Mouse (Mus musculus) testis, adult 2 months (tissue): ENCODE data around the gene Aes. TPM values are rescaled to one million over a fixed set of nuclear protein-coding genes. Genes with fewer than 3 reads are reported as not detected.

Experiments used
- H3K27ac ChIP-seq: fragments of 200-500 bp; 2 replicates; pipeline ENCODE4 v1.5.1; 2012; ENCODE audit warnings: low read depth, low read length; ENCODE audit not compliant: control insufficient read depth, insufficient read depth
- H3K27me3 ChIP-seq: fragments of 200-500 bp; 2 replicates; pipeline ENCODE4 v1.6.1; 2012; ENCODE audit warnings: mild to moderate bottlenecking, low read length, moderate library complexity; ENCODE audit not compliant: control insufficient read depth, insufficient read depth
- H3K36me3 ChIP-seq: fragments of 200-500 bp; 2 replicates; pipeline ENCODE4 v1.6.1; 2012; ENCODE audit warnings: mild to moderate bottlenecking, low read length; ENCODE audit not compliant: control insufficient read depth, insufficient read depth
- H3K4me1 ChIP-seq: fragments of 200-500 bp; 2 replicates; pipeline ENCODE4 v1.6.1; 2012; ENCODE audit warnings: low read length; ENCODE audit not compliant: control insufficient read depth, insufficient read depth
- H3K4me3 ChIP-seq: fragments of 200-500 bp; 2 replicates; pipeline ENCODE4 v1.5.1; 2012; ENCODE audit warnings: low read depth, mild to moderate bottlenecking, low read length, moderate library complexity, mixed read lengths; ENCODE audit not compliant: control insufficient read depth
- CTCF ChIP-seq: fragments of 200-500 bp; IDR thresholded peaks from 2 replicates; pipeline ENCODE4 v1.5.1; 2012; ENCODE audit warnings: low read depth, mild to moderate bottlenecking, inconsistent platforms, low read length, moderate library complexity; ENCODE audit not compliant: control insufficient read depth, insufficient read depth, insufficient replicate concordance
- POLR2A ChIP-seq: fragments of 200-500 bp; IDR thresholded peaks from 2 replicates; pipeline ENCODE4 v1.6.1; 2012; ENCODE audit warnings: low read depth, mild to moderate bottlenecking, inconsistent platforms, low read length, moderate library complexity; ENCODE audit not compliant: control insufficient read depth
- polyA plus RNA-seq: library from polyadenylated mRNA; depleted of rRNA; stranded (reverse); fragments of >200 nt; gene quantifications from 2 replicates; pipeline ENCODE4 v1.2.3, GENCODE M21; 2012; rRNA removed

Aes gene
- polyA plus RNA-seq, 1 experiment = 154 TPM

GRCm38 (mm10) chr10:81604019-81604967 is 45.0 kb downstream of the Aes start:
- H3K4me1 ChIP-seq = peaks cover 26% of the 10 kb centered on the region
- TF ChIP-seq CTCF (no peak), POLR2A (no peak)
- no peaks in the 10 kb centered on the region for H3K27me3 ChIP-seq
- no peak overlapping the region for H3K27ac ChIP-seq
- H3K36me3 ChIP-seq = no peaks in the 10 kb centered on the region
- peak overlapping the region; percentile 20 for H3K4me3 ChIP-seq

GRCm38 (mm10) chr10:81604968-81605665 is 45.8 kb downstream of the Aes start:
- Histone ChIP-seq H3K27ac (no peak overlapping the region; the same call in 1 of the 2 replicates), H3K36me3 (no peaks in the 10 kb centered on the region), H3K4me1 (peaks cover 26% of the 10 kb centered on the region), H3K4me3 (peak overlapping the region; percentile 98), H3K27me3 (no peaks in the 10 kb centered on the region)
- peak; percentile 85; the same call in 1 of the 2 replicates for TF ChIP-seq CTCF
- TF ChIP-seq POLR2A = no peak

- H3K4me3 ChIP-seq = peak overlapping the region; percentile 98
- no peak for TF ChIP-seq POLR2A
- TF ChIP-seq CTCF = no peak
- H3K27me3 ChIP-seq = no peaks in the 10 kb centered on the region
- no peaks in the 10 kb centered on the region for H3K36me3 ChIP-seq
- peak overlapping the region; percentile 98 for H3K27ac ChIP-seq
- peaks cover 21% of the 10 kb centered on the region for H3K4me1 ChIP-seq
Measured at GRCm38 (mm10) chr10:81605666-81605973, 46.3 kb downstream of the Aes start.

GRCm38 (mm10) chr10:81605974-81606751 is 46.9 kb downstream of the Aes start, which contains the start of gene BC025920:
Gene BC025920 (plus strand): TSS chr10:81606270.
- peak within 1 kb of the TSS; percentile 98 for H3K27ac ChIP-seq
- H3K4me3 ChIP-seq = peak within 1 kb of the TSS; percentile 98
- TF ChIP-seq CTCF (no peak), POLR2A (peak; percentile 58)
- no peaks in the 10 kb centered on the region for H3K27me3 ChIP-seq
- H3K36me3 ChIP-seq = no peaks in the 10 kb centered on the region
- peaks cover 16% of the 10 kb centered on the region for H3K4me1 ChIP-seq

GRCm38 (mm10) chr10:81608308-81608707 is 49.0 kb downstream of the Aes start:
- no peak overlapping the region for H3K4me3 ChIP-seq
- TF ChIP-seq POLR2A = no peak
- no peak for TF ChIP-seq CTCF
- H3K27ac ChIP-seq = no peak overlapping the region
- H3K36me3 ChIP-seq = no peaks in the 10 kb centered on the region
- H3K27me3 ChIP-seq = no peaks in the 10 kb centered on the region
- peaks cover 11% of the 10 kb centered on the region for H3K4me1 ChIP-seq

GRCm38 (mm10) chr10:81612779-81613178 is 53.5 kb downstream of the Aes start:
- no peak for TF ChIP-seq POLR2A
- TF ChIP-seq CTCF = no peak
- Histone ChIP-seq H3K4me1 (no peaks in the 10 kb centered on the region), H3K36me3 (no peaks in the 10 kb centered on the region), H3K27me3 (no peaks in the 10 kb centered on the region), H3K27ac (no peak overlapping the region), H3K4me3 (no peak overlapping the region)

- Histone ChIP-seq H3K27me3 (no peaks in the 10 kb centered on the region), H3K36me3 (no peaks in the 10 kb centered on the region), H3K4me1 (no peaks in the 10 kb centered on the region; the same call in 1 of the 2 replicates), H3K27ac (no peak overlapping the region), H3K4me3 (no peak overlapping the region)
- no peak for TF ChIP-seq CTCF
- TF ChIP-seq POLR2A = no peak
Measured at GRCm38 (mm10) chr10:81615486-81615885, 56.2 kb downstream of the Aes start.

Other genes with a start within 250 kb of the Aes start
- 13.4 and 16.5 TPM in 2 replicates for gene Cactin, start 238.4 kb upstream of the Aes start, polyA plus RNA-seq
- 0.47 and 0.91 TPM in 2 replicates for gene Tbxa2r, start 230.8 kb upstream of the Aes start, polyA plus RNA-seq
- 3.3 and 4.1 TPM in 2 replicates for gene Gipc3, start 216.2 kb upstream of the Aes start, polyA plus RNA-seq
- 23.0 and 27.7 TPM in 2 replicates for gene Hmg20b, start 209.0 kb upstream of the Aes start, polyA plus RNA-seq
- gene Mfsd12, start 202.0 kb upstream of the Aes start, polyA plus RNA-seq = 33.1 and 39.7 TPM in 2 replicates
- 273 and 296 TPM in 2 replicates for gene 4930404N11Rik, start 193.7 kb upstream of the Aes start, polyA plus RNA-seq
- 161 and 178 TPM in 2 replicates for gene Fzr1, start 181.0 kb upstream of the Aes start, polyA plus RNA-seq
- 38.5 and 46.3 TPM in 2 replicates for gene Dohh, start 175.1 kb upstream of the Aes start, polyA plus RNA-seq
- gene Gm48551, start 175.0 kb upstream of the Aes start, polyA plus RNA-seq = 1.2 and 1.6 TPM in 2 replicates
- gene Gm48552, start 170.5 kb upstream of the Aes start, polyA plus RNA-seq = 0.65 TPM in 1 of 2 replicates, not detected in the other
- gene Smim24, start 166.4 kb upstream of the Aes start, polyA plus RNA-seq = 3,568 and 3,612 TPM in 2 replicates
- 9.8 and 9.9 TPM in 2 replicates for gene Nfic, start 103.9 kb upstream of the Aes start, polyA plus RNA-seq
- 147 and 163 TPM in 2 replicates for gene Celf5, start 76.8 kb upstream of the Aes start, polyA plus RNA-seq
- 70.4 and 71.3 TPM in 2 replicates for gene Ncln, start 63.1 kb upstream of the Aes start, polyA plus RNA-seq
- 0.04 and 0.13 TPM in 2 replicates for gene S1pr4, start 59.4 kb upstream of the Aes start, polyA plus RNA-seq
- gene Gna15, start 35.3 kb upstream of the Aes start, polyA plus RNA-seq = 1.0 and 1.2 TPM in 2 replicates
- 26.3 and 28.9 TPM in 2 replicates for gene Gna11, start 14.3 kb upstream of the Aes start, polyA plus RNA-seq
- gene Tle2, start 15.1 kb downstream of the Aes start, polyA plus RNA-seq = 19.0 and 22.1 TPM in 2 replicates
- gene Tle6, start 41.6 kb downstream of the Aes start, polyA plus RNA-seq = 16.5 and 16.9 TPM in 2 replicates
- gene BC025920, start 46.8 kb downstream of the Aes start, polyA plus RNA-seq = 0.47 and 0.68 TPM in 2 replicates
- gene Sirt6, start 68.3 kb downstream of the Aes start, polyA plus RNA-seq = 6.7 and 7.2 TPM in 2 replicates
- gene Ankrd24, start 69.1 kb downstream of the Aes start, polyA plus RNA-seq = 17.3 and 20.4 TPM in 2 replicates
- gene Gm10778, start 89.6 kb downstream of the Aes start, polyA plus RNA-seq = 0.34 and 0.48 TPM in 2 replicates
- 0.79 and 1.9 TPM in 2 replicates for gene Zfp433, start 145.3 kb downstream of the Aes start, polyA plus RNA-seq
- gene Gm3055, start 211.7 kb downstream of the Aes start, polyA plus RNA-seq = 0.91 and 1.2 TPM in 2 replicates